Mouse (Mus musculus): ENCODE measurements around the gene Tmem14a.
"Not testable (repeated sequence)": the region's sequence is repeated elsewhere in the genome, so short reads cannot be mapped to it uniquely, and the experiment has no call there.

Gene Tmem14a

DNA sequence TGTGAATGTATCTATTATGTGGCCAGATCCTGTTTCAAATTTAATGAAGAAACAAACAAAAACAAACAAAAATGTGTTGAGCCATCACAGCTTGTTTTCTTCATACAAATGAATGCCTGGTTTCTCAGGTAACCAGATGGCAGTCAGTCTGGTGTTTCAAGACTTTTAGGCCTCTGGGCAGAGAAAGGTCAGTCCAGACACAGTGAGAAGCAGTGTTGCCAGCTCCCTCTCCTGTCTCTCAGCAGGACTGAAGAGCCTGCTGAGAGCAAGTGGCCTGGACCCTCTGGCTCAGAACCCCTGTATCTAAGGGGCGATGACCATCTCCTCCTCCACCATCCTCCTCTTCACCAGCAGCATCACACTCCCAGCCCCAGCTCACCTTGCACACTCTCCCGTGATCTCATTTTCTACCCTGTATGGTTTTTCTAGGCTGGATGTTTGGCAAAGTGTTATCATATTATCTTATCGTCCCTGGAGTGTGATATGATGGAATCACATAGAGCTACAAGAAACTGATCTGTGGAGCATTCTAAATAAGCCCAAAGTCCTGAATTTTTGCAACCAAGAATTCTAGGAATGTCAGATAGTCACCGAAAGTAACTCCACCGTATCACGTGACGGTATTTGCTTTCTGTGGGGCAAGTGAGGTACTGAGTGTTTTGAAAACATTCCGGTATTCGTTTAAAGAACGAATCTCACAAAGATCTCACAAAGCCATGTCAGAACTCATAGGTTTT lies 34.4 kb downstream of the Tmem14a start:
- no peak for DNase-seq (ENCODE audit: low read depth, low spot score)

DNA sequence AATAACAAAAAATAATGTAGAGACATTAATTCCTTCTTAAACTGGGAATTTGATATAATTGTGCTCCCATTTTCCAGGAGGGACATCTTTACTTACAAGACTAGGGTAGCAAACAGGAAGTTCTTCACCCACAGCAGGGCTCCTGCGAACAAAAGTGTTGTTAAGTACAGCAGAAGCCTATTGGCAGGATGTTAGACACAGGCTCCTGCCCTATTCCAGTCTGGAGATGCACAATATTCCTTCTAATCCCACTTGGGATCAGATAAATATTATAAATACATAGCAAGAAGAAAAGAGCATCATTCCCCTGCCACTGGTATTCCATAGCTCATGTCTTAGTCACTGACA lies 34.9 kb downstream of the Tmem14a start:
- DNase-seq (ENCODE audit: low read depth, low spot score), result no peak

DNA sequence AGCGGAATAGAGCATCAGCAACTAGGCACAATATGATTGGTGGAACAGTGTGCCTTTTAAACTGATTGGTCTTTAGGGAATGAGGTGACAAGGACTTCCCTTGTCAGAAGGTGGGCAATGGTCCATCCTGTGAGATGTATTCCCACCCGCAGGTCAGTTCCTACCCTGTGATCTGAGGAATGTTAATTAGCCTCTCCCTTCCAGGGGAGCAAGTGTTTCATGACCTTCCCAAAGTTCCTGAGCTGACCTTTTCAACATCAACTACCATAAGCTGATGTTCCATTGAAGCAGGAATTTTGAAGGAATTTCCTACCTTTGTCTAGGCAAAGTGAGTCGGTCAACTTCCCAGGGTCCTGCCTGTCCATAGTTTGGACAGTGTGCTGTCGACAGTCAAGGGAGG lies 35.5 kb downstream of the Tmem14a start:
- no peak for DNase-seq (ENCODE audit: low read depth, low spot score)

DNA sequence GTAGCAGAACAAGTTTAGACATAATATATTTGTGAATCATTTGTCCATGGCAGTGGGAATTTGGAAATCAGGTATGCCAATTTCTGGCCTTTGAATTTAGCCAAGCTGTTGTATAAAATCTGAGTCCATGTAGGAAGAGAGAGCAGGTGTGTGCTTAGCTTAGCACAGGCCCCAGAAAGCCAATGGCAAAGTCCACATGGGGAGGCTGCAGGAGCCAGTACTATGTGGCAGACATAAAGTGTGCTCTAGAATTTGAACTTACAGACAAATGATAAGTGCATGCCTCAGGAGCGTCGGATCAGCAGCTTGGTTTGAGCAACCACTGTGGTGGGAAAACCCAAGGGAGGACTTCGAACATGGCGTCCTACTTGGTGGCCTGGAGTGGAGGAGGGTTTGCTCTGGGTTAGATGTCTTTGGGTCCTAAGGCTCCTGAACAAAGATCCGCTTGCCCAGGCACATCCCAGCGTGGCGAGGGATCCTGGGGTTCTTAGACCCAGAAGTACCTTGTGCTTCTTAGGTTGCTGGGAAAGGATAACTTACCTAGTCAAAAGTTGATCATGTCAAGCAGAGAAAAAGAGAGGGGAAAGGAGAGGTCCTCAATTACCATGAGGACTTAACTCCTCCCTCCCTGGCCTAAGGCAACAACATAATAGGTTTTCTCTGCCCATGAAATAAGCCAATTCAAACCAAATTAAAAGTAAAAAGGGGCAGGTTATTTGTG lies 37.4 kb downstream of the Tmem14a start:
- DNase-seq (ENCODE audit: low read depth, low spot score), result no peak

DNA sequence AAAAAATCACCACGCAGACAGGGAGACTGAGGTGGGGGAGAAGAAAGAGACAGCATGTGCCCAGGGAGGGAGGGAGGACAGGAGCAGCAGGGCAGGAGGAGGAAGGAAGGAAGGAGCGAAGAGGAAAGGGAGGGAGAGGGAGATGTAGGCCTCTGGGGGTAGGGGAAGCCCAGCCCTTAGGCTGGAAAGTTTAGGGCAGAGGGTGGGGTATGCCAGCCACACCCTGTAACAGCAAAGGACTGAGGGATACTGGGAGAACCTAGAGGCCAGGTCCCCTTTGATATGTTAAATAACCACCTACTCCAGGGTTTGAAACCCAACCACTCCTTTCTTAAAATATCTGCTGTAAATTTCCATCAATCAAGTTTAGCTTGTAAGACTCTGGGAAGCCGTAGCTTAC lies 38.0 kb downstream of the Tmem14a start:
- DNase-seq (ENCODE audit: low read depth, low spot score), result no peak

DNA sequence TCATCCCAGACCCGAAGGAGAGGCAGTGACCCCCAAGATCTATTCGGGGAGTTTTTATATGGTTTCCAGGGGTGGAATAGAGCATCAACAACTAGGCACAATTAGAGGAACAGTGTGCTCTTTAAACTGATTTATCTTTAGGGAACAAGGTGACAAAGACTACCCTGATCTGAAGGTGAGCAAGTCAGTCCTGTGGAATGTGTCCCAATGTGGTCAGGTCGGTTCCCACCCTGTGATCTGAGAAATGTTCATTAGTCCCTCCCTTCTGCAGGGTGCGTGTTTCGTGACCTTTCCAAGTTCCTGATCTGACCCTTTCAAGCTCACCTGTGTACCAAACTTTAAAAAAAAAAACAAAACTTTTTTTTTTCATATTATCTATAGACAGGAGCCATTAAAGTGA lies 38.5 kb downstream of the Tmem14a start:
- no peak for DNase-seq (ENCODE audit: low read depth, low spot score)

DNA sequence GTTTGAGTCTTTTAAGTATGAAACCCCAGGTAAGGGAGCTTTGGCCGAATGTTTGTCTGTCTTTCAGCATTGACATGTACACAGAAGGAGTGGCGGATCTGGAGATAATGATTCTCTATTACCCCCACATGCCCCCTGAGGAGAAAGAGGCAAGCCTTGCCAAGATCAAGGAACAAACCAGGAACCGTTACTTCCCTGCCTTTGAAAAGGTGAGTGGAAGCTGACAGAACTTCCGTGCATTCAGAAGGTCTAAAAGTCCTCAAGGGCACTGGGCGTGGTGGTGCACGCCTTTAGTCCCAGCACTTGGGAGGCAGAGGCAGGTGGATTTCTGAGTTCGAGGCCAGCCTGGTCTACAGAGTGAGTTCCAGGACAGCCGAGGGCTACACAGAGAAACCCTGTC lies 41.6 kb downstream of the Tmem14a start:
- DNase-seq (ENCODE audit: low read depth, low spot score), result not testable (repeated sequence)

DNA sequence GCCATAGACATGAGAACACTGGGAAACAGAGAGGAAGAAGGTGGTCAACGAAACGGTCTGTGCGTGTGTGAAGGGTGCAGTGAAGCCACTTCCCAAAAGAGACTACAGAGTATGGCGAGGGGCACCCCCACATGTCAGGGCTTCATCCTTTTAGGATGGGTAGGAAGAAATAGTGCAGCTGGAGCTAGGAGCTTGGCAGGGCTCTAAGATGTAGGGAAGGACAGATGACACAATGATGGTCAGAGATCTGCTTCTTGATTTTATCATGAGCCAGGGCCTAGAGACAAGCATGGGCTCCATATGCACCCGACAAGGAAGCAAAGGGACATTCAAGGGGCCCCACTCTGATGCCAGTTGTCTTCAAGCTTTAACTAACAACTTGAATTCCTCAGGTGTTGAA lies 44.0 kb downstream of the Tmem14a start:
- no peak for DNase-seq (ENCODE audit: low read depth, low spot score)

DNA sequence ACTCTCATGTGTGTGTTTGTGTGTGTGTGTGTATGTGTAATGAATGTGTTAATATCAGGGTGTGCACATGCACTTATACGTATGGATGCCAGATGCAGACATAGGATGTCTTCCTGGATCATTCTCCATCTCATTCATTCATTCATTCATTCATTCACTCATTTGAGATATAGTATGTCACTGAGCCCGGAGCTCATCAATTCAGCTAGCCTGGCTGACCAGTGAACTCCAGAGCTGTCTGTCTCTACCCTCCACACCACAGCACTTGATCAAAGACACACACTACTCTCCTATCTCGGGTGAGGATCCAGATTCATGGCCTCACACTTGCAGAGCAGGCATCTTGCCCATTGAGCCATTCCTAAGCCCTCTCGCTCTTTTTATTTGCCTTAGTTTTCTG lies 45.6 kb downstream of the Tmem14a start:
- no peak for DNase-seq (ENCODE audit: low read depth, low spot score)

DNA sequence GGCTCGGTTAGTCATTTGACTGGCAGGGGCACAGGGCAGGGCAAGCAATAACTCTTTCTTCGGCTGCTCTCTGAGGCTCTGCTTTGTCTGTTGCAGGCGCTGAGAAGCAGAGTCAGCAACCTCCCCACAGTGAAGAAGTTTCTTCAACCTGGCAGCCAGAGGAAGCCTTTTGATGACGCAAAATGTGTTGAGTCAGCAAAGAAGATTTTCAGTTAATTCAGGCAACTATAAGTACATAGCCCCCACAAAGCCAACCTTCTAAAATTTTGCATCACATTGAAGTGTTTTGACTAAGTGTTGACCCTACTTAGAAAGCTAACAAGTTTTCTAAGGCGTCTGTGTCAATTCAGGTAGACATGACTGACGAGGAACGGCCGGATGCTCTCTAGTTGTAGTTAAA lies 46.4 kb downstream of the Tmem14a start:
- DNase-seq (ENCODE audit: low read depth, low spot score), result no peak

DNA sequence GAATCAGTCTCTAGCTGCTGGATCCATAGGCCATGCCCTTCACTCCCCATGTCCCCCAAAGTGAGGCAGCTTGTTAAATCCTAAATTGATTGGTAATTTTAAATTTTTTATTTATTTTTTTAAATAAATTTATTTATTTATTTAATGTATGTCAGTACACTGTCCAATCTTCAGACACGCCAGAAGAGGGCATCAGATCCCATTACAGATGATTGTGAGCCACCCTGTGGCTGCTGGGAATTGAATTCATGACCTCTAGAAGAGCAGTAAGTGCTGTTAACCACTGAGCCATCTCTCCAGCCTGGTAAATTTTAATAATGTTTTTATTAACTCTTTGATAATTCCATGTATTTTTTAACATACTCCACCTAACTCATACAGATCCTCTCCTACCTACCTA lies 48.4 kb downstream of the Tmem14a start:
- no peak for DNase-seq (ENCODE audit: low read depth, low spot score)

DNA sequence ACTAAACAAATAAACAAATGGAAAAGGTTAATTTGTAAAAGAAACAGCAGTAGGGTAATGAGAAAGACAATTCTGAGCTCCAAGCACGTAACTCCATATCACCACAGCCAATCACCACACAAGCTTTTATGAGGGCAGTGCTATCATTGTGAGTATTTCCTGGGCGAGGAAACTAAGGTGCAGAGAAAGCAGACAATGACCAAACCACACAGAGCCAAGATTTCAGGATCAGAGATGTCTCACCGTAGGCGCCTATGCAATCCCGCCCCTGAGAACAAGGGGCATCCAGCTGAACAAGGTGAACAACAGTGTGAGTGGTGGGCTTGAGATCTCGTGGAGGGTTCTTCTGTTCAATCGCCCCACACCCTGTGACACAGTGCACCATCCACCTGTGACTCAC lies 49.1 kb downstream of the Tmem14a start:
- DNase-seq (ENCODE audit: low read depth, low spot score), result not testable (repeated sequence)

DNA sequence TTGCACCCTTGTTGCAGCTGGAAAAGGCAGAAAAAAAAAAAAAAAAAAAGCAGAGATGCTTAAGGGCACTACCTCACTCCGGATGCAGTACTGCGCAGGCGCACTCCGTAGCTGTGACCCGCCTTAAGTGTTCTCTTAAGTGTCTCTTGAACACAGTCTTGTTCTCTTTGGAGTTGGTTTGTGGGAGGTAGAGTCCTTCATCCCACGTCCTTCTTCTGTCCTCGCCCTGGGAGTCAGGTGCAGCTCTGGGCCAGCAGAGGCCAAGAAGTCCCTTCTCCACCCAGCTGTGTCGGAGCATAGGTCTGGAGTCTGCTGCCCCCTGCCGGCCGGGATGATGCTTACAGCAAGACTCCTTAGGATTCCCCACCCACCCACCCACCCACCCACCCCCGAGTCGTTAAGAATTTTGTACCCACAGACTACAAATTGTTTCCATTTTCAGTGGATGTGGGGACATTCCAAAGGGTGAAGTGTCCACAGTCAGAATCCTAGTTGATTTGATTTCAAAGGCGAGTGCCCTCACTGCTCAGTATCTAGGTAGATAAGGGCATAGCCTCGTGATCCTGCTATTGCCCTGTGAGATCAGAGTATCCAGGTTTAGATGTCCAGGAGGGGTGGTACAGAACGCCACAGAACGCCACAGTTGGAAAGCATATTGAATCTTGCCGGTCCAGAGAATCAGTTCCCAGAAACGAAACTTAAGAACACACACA lies 53.1 kb downstream of the Tmem14a start:
- no peak for DNase-seq (ENCODE audit: low read depth, low spot score)

DNA sequence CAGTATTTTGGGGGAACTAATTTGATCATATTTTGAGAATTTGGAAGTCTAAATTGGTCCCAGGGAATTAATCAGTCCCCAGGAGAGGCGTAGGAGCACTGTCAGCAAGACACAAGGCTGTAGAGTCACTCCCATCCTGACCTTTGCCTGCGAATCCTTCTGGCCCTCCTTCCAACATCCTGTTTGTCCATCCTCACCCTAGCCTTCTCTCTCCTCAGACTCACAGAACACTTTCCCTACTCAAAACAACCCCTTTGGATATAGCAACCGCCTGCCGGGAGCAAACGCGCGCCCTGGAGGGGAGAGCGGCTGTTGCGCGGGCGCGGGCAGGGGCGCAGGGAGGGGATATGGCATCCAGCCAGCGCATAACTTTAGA lies 53.7 kb downstream of the Tmem14a start:
- DNase-seq (ENCODE audit: low read depth, low spot score), result no peak

DNA sequence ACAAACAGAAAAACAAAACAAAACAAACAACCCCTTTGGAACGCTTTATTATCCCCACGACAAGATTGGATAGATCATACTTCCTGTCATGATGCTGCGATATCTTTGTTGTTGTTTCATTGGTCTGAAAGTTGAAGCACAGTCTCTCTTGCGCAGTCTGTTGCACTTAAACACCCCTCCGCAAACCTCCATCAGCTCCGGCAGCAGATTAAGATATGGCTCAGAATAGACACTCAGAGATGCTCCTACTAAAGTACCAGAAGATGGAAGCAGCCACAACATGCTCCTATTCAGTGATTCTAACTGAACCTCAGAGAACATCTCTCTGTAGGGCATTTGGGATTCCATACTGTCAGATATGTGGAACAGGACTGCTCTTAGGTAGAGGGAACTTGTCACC lies 54.7 kb downstream of the Tmem14a start:
- no peak for DNase-seq (ENCODE audit: low read depth, low spot score)

DNA sequence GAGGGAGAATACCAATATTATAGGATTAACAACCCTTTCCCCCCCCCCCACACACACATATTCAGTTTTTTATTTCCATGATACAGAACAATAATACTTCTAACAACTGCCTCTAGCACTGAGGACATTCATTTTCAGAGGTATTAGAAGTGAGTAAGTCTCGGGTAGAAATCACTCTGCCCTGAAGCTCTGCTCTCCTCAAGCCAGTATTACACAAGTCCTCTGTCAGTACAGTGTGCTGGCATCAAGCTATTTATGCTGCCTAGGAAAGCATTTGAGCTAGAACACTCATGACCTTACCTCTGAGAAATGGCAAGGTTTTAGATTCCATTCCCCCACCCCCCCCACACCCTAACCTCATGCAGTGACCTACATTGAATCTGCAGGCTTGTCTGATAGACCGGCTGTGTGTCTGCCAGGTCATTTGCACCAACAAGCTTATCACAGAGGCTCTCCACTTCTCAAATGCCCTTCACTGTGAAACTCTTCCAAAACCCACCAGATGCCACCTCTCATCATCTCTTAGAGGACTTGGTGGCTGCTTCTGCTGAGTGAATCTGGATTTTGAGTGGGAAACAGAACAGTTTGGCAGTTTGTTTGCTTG lies 56.2 kb downstream of the Tmem14a start:
- no peak for DNase-seq (ENCODE audit: low read depth, low spot score)

DNA sequence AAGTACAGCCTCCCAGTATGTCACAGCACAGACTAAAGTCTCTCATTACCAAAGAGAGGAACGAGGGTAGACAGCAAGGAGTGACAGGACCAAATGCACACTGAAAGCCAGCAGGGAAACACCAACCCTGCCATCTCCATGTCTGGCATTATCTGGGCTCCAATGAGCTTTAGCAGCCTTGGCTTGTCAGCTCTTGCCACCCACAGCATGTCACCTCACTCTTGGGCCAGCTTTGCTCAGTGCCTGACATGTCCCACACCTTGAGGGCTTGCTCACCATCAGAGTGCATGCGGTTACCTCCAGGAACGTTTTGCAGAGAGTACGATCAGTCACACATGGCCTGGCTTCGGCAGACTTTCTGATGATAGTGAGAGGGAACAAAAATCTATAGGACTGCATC lies 57.0 kb downstream of the Tmem14a start:
- not testable (repeated sequence) for DNase-seq (ENCODE audit: low read depth, low spot score)

DNA sequence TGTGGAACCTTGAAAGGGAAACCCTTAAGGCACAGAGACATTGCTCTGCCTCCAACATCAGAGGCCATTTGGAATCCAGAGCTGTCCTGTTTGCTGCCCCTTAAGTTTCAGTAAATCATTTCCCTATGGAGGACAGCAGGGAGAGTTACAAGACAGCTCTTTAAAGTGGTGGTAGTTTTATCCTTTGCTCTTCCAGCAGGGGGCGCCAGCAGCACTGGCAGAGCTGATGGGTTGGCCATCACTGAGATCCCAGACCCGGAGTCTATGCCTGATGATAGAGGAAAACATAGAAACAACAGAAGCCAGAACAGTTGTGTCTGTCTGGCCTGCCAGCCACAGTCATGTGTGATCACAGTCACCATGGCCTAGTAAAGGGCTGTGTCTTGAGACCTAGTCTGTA lies 57.8 kb downstream of the Tmem14a start:
- not testable (repeated sequence) for DNase-seq (ENCODE audit: low read depth, low spot score)
